Mouse (Mus musculus) liver, embryonic 11.5 days (tissue): ENCODE results near the gene Stpg2. TPM values are rescaled to one million over a fixed set of nuclear protein-coding genes. Genes with fewer than 3 reads are reported as not detected.
"Not testable (repeated sequence)": the region's sequence is repeated elsewhere in the genome, so short reads cannot be mapped to it uniquely, and the experiment has no call there.

ENCODE experiments used
- ATAC-seq: fragments of 200-750 bp; cut with Nextera tagmentation; replicated peaks from 2 replicates; pipeline ENCODE4 v1.8.0; 2017; ENCODE audit warnings: moderate number of reproducible peaks, mild to moderate bottlenecking, moderate TSS enrichment, moderate library complexity; ENCODE audit not compliant: low FRiP score
- DNase-seq: peaks from one replicate; pipeline ENCODE4 v3.0.0-alpha.2; 2017; ENCODE audit warnings: low spot score
- H3K27ac ChIP-seq: fragments of 300-500 bp; sonication (generic); 2 replicates; pipeline ENCODE4 v1.5.1; 2014; ENCODE audit warnings: mild to moderate bottlenecking, low read depth, low read length, control low read depth
- H3K27me3 ChIP-seq: fragments of 300-500 bp; sonication (generic); replicated peaks from 2 replicates; pipeline ENCODE4 v1.6.1; 2014; ENCODE audit warnings: low read length, mixed read lengths; ENCODE audit not compliant: control insufficient read depth, insufficient read depth
- H3K36me3 ChIP-seq: fragments of 300-500 bp; sonication (generic); 2 replicates; pipeline ENCODE4 v1.6.1; 2014; ENCODE audit warnings: mild to moderate bottlenecking, low read length, moderate library complexity, mixed read lengths; ENCODE audit not compliant: control insufficient read depth, insufficient read depth
- H3K4me1 ChIP-seq: fragments of 300-500 bp; sonication (generic); replicated peaks from 2 replicates; pipeline ENCODE4 v1.6.1; 2014; ENCODE audit warnings: low read length, mixed read lengths; ENCODE audit not compliant: control insufficient read depth, insufficient read depth
- H3K4me2 ChIP-seq: fragments of 300-500 bp; sonication (generic); 2 replicates; pipeline ENCODE4 v1.6.1; 2014; ENCODE audit warnings: mild to moderate bottlenecking, control low read depth, moderate library complexity
- H3K4me3 ChIP-seq: fragments of 300-500 bp; sonication (generic); 2 replicates; pipeline ENCODE4 v1.5.1; 2014; ENCODE audit warnings: low read depth, low read length, control low read depth
- H3K9ac ChIP-seq: fragments of 300-500 bp; sonication (generic); 2 replicates; pipeline ENCODE4 v1.6.1; 2014; ENCODE audit warnings: low read depth, low read length, control low read depth
- H3K9me3 ChIP-seq: fragments of 300-500 bp; sonication (generic); 2 replicates; pipeline ENCODE4 v1.6.1; 2016; ENCODE audit warnings: low read length, inconsistent platforms, mixed read lengths; ENCODE audit not compliant: control insufficient read depth
- WGBS: fragments of 180-500 bp; shearing (Covaris S2); extraction: QIAGEN DNeasy Blood & Tissue Kit; methylation state at CpG from one replicate; pipeline ENCODE4 v1.1.7; 2014; 5-methylcytosine and 5-hydroxymethylcytosine counted together
- polyA plus RNA-seq: library from polyadenylated mRNA; unstranded; fragments of >200 nt; fragmentation: Nextera tagmentation; extraction: Ambion mirVana; gene quantifications from 2 replicates; pipeline ENCODE4 v1.2.1, GENCODE M21; 2014

The Stpg2 gene
- polyA plus RNA-seq, 1 experiment from 2014 or later, result not detected

DNA sequence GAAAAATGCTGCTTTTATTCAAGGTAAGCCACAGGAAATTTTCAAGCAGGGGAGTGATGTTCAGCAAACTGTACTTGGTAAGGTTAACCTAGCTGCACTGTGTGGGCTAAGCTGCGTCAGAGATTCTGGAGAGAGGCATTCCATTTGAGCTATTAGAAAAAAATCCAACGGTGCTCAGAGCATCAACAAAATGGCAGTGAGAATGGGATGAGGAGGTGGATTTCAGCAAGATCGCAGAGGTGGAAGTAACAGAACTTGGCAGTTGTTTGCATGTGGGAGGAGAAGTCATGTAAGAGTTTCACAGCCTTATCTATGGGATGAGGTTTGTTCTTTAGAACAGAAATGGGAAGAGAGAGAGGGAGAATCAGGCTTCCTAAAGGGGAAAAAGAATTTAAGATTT, 5.2 kb upstream of the Stpg2 start:
- DNase-seq, result no peak
- Histone ChIP-seq H3K9ac (no peak overlapping the region), H3K27ac (no peak overlapping the region), H3K4me1 (no peaks in the 10 kb centered on the region), H3K27me3 (peaks cover 3% of the 10 kb centered on the region; the same call in 1 of the 2 replicates), H3K9me3 (0 out of 2 replicates have a peak, but pooled peaks cover 2% of the 10 kb centered on the region), H3K4me3 (no peak overlapping the region), H3K36me3 (no peaks in the 10 kb centered on the region), H3K4me2 (no peak overlapping the region)
- WGBS, result 72% methylated on average over 3 of the region's 3 CpGs
- no peak for ATAC-seq

DNA sequence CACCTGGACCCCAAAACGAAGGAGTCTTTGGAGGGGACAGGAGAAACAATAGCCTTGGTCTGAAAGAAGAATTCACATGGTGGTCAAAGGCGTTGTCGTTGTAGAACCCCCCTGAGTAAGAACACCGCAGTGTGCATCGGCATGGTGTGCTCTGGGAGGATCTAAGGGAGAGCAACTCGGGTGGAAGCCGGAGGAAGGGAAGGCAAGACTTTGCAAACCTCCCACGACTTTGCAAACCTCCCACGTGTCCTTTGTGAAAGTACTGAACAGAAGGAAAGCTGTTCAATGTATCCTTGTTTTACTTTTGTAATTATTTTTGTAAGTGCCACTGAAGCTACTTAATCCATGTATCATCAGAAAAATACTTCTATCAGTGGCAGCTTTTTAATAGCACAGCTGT, 11.5 kb downstream of the Stpg2 start:
- 65% methylated on average over 9 of the region's 9 CpGs for WGBS
- Histone ChIP-seq H3K9ac (no peak overlapping the region), H3K27me3 (no peaks in the 10 kb centered on the region), H3K27ac (no peak overlapping the region), H3K4me1 (no peaks in the 10 kb centered on the region), H3K4me2 (no peak overlapping the region), H3K9me3 (no peaks in the 10 kb centered on the region), H3K4me3 (no peak overlapping the region), H3K36me3 (no peaks in the 10 kb centered on the region)
- DNase-seq (no peak), ATAC-seq (no peak)

- Histone ChIP-seq H3K9me3 (no peaks in the 10 kb centered on the region), H3K27me3 (no peaks in the 10 kb centered on the region), H3K4me3 (no peak overlapping the region), H3K27ac (no peak overlapping the region), H3K4me1 (no peaks in the 10 kb centered on the region), H3K4me2 (no peak overlapping the region), H3K9ac (no peak overlapping the region), H3K36me3 (no peaks in the 10 kb centered on the region)
- DNase-seq (no peak), ATAC-seq (no peak)
- WGBS, result 74% methylated on average over 3 of the region's 3 CpGs
Measured at GRCm38 (mm10) chr3:139225123-139225522, 19.6 kb downstream of the Stpg2 start.

DNA sequence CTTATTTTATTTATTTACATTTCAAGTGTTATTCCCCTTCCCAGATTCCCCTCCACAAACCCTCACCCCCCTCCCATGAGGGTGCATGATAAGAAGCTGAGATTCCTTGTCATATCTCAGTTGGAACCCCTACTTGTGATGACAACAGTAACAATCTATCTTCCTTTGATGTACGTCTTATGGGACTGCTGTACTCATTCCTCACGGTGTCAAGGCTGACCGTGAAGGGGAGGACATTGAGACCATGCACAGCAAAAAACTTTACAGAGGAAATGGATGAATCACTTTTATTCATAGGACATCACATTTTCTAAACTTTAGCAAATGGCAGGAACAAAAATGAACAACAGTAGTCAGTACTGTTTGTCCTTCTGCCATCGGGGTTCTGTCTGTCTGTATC, 21.3 kb downstream of the Stpg2 start:
- no peak for DNase-seq
- Histone ChIP-seq H3K9me3 (no peaks in the 10 kb centered on the region), H3K4me3 (no peak overlapping the region), H3K4me2 (no peak overlapping the region), H3K4me1 (no peaks in the 10 kb centered on the region), H3K27me3 (no peaks in the 10 kb centered on the region), H3K27ac (no peak overlapping the region), H3K9ac (no peak overlapping the region), H3K36me3 (no peaks in the 10 kb centered on the region)
- no peak for ATAC-seq
- 60% methylated on average over 4 of the region's 4 CpGs for WGBS

DNA sequence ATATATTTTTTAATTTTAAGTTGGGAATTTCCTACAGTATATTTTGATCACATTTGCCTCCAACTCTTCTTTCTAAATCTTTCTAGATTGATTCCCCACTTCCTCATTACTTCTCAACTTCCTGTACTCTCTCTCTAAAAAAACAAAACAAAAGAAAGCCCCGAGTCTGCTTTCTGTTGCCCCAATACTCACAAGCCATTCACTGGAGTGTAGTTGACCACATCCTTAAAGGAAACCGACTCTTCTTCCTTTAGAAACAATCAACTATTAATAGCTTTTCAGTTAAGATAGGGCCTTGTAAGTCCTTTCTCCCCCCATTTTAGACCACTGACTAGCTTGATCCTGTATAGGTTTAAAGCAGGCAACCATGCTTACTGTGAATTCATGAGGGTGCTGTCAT, 39.7 kb downstream of the Stpg2 start:
- ATAC-seq (no peak), DNase-seq (no peak)
- Histone ChIP-seq H3K4me3 (no peak overlapping the region), H3K4me1 (no peaks in the 10 kb centered on the region), H3K36me3 (no peaks in the 10 kb centered on the region), H3K27ac (no peak overlapping the region), H3K9ac (no peak overlapping the region), H3K4me2 (no peak overlapping the region), H3K9me3 (no peaks in the 10 kb centered on the region), H3K27me3 (no peaks in the 10 kb centered on the region)
- WGBS, result 37% methylated on average over 2 of the region's 2 CpGs

GRCm38 (mm10) chr3:139246508-139246907, 41.0 kb downstream of the Stpg2 start:
- Histone ChIP-seq H3K4me3 (no peak overlapping the region), H3K4me2 (no peak overlapping the region), H3K9me3 (no peaks in the 10 kb centered on the region), H3K27me3 (no peaks in the 10 kb centered on the region), H3K27ac (no peak overlapping the region), H3K36me3 (no peaks in the 10 kb centered on the region), H3K4me1 (no peaks in the 10 kb centered on the region), H3K9ac (no peak overlapping the region)
- no peak for ATAC-seq
- 48% methylated on average over 4 of the region's 4 CpGs for WGBS
- DNase-seq, result no peak

GRCm38 (mm10) chr3:139262359-139262758, 56.9 kb downstream of the Stpg2 start:
- not testable (repeated sequence) for H3K4me3 ChIP-seq, H3K27ac ChIP-seq, ATAC-seq, H3K9ac ChIP-seq, H3K4me2 ChIP-seq, H3K27me3 ChIP-seq, H3K36me3 ChIP-seq, H3K9me3 ChIP-seq, DNase-seq, H3K4me1 ChIP-seq
- 61% methylated on average over 4 of the region's 4 CpGs for WGBS

- DNase-seq, result no peak
- no peak overlapping the region for H3K4me3 ChIP-seq
- no peaks in the 10 kb centered on the region for H3K36me3 ChIP-seq
- H3K4me2 ChIP-seq, result no peak overlapping the region
- H3K27ac ChIP-seq, result no peak overlapping the region
- H3K9me3 ChIP-seq, result no peaks in the 10 kb centered on the region
- no peaks in the 10 kb centered on the region for H3K4me1 ChIP-seq
- no peak for ATAC-seq
- no peaks in the 10 kb centered on the region for H3K27me3 ChIP-seq
- H3K9ac ChIP-seq, result no peak overlapping the region
Measured at GRCm38 (mm10) chr3:139297909-139298308, 92.4 kb downstream of the Stpg2 start.

DNA sequence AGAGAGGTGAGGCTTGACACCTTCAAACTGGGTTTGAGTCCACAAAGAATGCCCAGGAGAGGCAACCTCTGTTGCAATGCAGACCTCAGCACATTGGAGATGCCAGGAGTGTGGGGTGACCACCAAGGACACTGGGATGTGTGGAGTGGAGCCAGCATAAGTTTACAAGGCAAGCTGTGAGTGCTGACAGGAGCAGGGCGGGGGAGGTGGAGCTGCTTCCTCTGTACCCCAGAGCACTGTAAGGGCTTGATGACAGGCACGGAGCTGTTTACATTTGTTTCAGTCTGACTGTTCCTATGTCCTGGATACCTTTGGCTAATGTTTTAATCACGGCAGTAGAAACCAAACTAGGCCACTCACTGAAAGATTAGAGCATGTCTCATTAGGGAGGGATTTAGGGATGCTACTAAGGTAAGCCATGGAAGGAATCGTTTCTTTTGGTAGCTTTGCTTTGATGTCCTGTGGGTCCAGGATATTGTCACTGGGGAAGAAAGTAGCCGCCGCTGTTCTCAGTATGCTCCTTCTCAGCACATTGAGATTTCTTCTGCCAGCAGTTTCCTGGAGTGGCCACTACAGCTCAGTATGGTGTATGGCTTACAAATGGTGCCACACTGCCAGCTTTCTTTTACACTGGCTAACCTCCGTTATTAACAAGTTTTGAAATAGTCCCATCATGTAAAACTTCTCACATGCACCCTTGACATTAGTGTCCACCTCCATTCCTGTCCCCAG, 102.8 kb downstream of the Stpg2 start:
- no peak overlapping the region for H3K9ac ChIP-seq
- H3K4me2 ChIP-seq, result no peak overlapping the region
- H3K9me3 ChIP-seq, result no peaks in the 10 kb centered on the region
- no peak for DNase-seq
- no peaks in the 10 kb centered on the region for H3K36me3 ChIP-seq
- H3K4me3 ChIP-seq, result no peak overlapping the region
- no peaks in the 10 kb centered on the region for H3K4me1 ChIP-seq
- WGBS, result 42% methylated on average over 7 of the region's 7 CpGs
- no peaks in the 10 kb centered on the region for H3K27me3 ChIP-seq
- ATAC-seq, result no peak
- no peak overlapping the region for H3K27ac ChIP-seq
